Mouse (Mus musculus) heart, postnatal 0 days (tissue): Measurements from ENCODE around the gene Stum.

ENCODE experiments used
- CTCF ChIP-seq: IDR thresholded peaks from 2 replicates; pipeline ENCODE4 v1.5.1; 2016; ENCODE audit warnings: antibody characterized with exemption, control low read depth, low read depth
- EP300 ChIP-seq: IDR thresholded peaks from 2 replicates; pipeline ENCODE4 v1.6.1; 2016; ENCODE audit warnings: antibody characterized with exemption, low read depth

DNA sequence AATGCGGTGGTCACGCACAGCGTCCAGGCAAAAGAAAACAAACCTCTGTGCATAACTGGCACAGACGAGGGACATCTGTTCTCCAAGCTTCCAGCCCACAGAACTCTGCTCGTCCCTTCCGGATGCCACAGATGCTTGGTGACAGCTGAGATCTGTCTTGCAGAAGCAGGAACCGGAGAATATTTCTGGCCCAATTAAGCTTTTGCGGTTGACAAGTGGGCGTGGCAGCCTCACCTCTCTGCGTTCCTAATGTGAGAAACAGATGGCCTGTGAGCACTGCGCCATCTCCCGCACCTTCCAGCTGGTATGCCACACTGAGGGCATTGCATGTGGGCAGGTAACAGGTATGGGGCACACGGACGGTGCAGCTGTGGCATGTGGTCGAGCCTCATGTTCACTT, 27.1 kb upstream of the Stum start:
- TF ChIP-seq CTCF (no peak), EP300 (no peak)
